Mouse (Mus musculus) gastrocnemius, postnatal 4 days (tissue): ENCODE measurements around the gene Cables2. TPM values are rescaled to one million over a fixed set of nuclear protein-coding genes. Genes with fewer than 3 reads are reported as not detected.

Experiments used
- DNase-seq, 2 experiments: peaks; one replicate each; pipeline ENCODE4 v3.0.0; 2021 to 2022; ENCODE audit warnings: low spot score in 2 of 2, mixed read lengths in 2 of 2
- long read RNA-seq, 2 experiments: library from polyadenylated mRNA; stranded (forward); transcript quantifications; one replicate each; pipeline ENCODE4 v2.0.0; 2021
- total RNA-seq, 2 experiments: library from RNA; stranded (reverse); gene quantifications; 2 replicates each; pipeline ENCODE4 v1.2.3; 2021

Gene Cables2
- total RNA-seq = 10 to 100 TPM; 13.4 to 14.6 TPM
- long read RNA-seq, experiment 1, transcript Cables2-201 (10 exons, 2,975 nt) = major isoform, 10 of 26 reads
- long read RNA-seq, experiment 1, partial matches to known transcripts = 0 of 26 reads
- long read RNA-seq, experiment 1, other reads (novel, unspliced or antisense) = 16 of 26 reads
- long read RNA-seq, experiment 2, transcript Cables2-201 (10 exons, 2,975 nt) = major isoform, 13 of 25 reads
- long read RNA-seq, experiment 2, partial matches to known transcripts = 3 of 25 reads
- long read RNA-seq, experiment 2, other reads (novel, unspliced or antisense) = 9 of 25 reads

GRCm38 (mm10) chr2:180273394-180274244, at the start of gene Cables2:
Gene Cables2, minus strand, starts transcription at chr2:180273496.
- peak; percentile 82 to 91 for DNase-seq

GRCm38 (mm10) chr2:180322674-180323355, 49.5 kb upstream of the Cables2 start:
- DNase-seq = no peak

DNA sequence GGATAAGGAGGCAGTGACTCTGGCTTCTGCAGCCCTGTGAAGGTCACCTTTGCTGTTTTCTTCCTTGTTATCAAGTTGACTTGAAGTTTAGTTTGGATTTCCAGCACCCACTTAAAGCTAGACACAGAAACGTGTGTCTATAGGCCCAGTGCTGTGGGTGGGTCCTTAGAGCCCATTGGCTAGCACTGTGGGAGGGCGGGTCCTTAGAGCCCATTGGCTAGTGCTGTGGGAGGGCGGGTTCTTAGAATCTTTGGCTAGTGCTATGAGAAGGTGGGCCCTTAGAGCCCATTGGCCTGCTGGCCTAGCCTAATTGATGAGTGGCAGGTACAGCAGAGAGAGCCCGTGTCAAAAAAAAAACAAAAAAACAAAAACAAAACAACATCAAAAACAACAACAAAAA, 46.9 kb upstream of the Cables2 start:
- DNase-seq = no peak

GRCm38 (mm10) chr2:180317591-180317990, 44.3 kb upstream of the Cables2 start:
- DNase-seq = no peak

- DNase-seq = no peak
Measured at GRCm38 (mm10) chr2:180314292-180314691, 41.0 kb upstream of the Cables2 start.

DNA sequence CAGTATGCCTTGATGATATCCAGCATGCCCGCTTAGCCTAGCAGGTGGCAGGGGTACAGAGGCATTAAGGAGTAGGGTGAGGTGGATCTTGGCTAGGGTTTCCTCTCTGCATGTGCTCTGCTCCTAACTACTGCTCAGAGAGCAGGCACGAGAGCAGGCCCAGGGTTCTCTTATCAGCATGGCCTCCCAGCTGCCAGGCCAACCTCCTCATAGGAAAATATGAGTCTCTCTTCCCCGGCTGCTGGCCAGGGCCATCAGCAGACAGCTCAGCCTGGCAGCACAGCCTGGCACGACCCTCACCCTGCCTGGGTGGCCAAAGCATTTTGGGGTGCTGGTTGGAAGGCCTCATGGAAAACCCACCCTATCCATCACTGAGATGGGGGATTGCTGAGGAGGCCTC, 37.9 kb upstream of the Cables2 start:
- DNase-seq = no peak

DNA sequence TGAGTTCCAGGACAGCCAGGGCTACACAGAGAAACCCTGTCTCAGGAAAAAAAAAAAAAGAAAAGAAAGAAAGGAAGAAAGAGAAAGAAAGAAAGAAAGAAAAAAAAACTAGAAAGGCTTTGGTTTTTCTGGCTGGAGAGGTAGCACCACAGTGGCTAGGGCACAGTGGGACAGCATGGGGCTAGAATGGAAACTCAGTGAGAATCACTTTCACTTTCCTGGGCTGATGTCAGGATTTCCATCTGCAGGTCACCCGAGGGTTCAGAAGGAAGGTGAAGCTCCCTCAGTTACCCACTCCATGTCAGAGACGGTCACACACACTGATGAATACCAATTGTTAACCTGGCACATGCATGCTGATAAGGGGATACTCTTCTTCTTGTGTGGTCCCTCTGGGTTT, 34.4 kb upstream of the Cables2 start:
- no peak for DNase-seq

DNA sequence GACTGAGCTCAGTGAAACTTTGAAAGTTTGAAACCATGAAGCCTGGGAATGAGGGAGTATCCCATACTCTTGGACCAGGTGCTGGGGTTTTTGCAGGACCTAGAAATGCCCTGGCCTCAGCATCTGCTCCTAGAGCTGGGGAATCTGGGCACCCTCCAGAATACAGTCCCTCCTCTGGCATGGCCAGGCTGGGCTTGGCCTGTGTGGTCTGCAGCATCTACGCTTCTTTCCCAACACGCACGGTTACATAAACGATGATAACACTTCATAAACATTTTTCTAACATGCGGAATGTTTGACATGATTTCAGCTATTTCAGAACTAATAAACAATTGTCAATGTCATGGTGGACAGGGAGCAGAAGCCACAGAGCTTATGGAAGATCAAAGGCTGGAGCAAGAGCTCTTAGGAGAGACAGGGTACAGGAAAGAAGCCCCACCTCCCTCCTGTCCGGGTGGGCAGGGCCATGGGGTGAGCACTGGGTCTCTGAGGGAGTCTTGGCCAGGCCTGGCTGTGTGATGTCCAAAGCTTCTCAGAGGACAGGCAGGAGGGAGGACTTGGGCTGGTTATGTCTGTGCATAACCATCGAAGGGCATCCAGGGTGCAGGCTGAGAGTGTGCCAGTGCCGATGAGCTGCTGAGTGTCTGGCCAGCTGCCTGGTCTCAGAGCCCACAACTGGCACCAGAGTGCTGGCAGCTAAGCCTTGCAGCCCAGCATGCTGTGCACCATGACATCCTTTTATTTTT, 33.3 kb upstream of the Cables2 start:
- DNase-seq = peak in 1 of 2 experiments; percentile 47

DNA sequence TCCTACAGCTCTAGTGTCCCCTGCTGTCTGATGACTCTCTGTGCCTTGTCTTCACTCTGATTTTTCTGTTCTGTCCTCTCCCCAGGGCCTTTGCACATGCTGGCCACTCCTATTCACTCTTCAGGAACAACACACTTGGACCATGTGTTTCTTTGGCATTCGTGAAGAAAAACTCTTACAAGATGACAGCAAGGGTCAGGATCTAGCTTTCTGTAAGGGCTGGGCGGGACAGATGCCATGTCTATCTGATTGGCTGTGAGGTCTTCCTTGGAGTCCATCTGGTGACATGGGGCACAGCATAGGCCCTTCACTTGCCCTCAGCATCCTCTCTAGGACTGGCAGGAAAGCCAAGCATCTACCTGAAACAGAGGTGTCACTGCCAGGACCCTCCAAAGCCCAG, 32.7 kb upstream of the Cables2 start:
- no peak for DNase-seq

DNA sequence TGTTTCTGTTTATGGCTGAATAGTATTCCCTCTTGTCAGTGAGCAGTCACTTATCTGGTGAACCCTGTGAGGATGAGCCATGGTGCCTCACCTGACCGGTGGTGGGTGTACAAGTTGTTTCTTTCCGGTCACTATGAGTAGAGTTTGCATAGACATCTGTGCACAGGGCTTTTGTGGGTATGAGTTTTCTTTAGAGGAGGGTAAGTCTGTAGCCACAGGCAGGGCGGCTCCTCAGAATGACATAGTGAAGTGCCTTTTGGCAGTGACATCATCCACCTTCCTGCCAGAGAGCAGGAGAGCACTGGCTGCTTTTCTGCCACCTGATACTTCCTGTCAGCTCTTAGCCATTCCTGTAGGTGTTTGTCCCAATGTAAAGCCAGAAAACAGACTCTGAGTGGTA, 32.2 kb upstream of the Cables2 start:
- no peak for DNase-seq

DNA sequence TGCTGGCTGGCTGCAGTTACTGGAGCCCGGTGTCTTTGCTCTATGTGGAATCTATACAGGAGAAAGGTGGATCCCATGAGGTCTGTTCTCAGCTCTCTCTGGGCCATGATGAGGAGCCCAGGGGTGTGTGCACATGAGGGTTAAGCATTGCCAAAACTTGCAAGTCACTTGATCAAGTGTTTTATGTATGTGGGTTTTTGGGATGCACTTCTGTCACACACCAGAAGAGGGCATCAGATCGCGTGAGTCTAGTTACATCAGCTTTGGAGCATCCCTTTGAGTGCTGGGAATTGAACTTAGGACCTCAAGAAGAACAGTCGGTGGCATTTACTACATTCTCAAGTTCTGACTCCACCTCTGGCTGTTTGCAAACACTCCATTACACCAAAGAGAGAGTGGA, 31.3 kb upstream of the Cables2 start:
- no peak for DNase-seq

DNA sequence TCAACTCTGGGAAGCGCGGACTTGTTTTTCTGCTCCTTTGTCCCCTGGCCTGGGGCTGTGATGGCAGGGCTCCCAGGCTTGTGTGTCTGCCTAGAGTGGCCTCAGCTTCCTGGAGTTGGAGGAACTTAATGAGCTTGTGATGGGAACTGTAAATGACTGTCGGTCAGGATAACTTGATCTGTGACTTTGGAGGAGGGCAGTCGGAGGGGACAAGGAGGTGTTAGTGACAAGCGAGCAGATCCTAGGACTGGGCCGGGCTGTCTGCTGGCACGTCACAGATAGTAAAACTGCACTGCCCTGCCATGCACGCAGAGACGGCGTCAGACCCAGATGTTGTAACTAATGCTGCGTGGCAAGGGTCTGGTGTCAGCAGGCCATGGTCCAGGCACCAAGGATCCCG, 30.2 kb upstream of the Cables2 start:
- no peak for DNase-seq

DNA sequence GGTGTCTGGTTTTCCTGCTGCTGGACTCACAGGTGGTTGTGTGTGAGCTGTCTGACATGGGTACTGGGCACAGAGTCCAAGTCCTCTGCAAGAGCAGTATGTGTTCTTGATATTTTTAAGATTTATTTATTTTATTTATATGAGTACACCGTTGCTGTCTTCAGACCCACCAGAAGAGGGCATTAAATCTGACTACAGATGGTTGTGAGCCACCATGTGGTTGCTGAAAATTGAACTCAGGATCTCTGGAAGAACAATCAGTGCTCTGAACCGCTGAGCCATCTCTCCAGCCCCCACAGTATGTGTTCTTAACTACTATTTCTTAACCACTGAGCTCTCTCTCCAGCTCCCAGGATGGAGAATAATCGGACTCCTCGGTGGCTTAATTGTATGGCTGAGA, 28.9 kb upstream of the Cables2 start:
- DNase-seq = no peak

- no peak for DNase-seq
Measured at GRCm38 (mm10) chr2:180300771-180301170, 27.5 kb upstream of the Cables2 start.

GRCm38 (mm10) chr2:180300252-180300651, 27.0 kb upstream of the Cables2 start:
- no peak for DNase-seq

DNA sequence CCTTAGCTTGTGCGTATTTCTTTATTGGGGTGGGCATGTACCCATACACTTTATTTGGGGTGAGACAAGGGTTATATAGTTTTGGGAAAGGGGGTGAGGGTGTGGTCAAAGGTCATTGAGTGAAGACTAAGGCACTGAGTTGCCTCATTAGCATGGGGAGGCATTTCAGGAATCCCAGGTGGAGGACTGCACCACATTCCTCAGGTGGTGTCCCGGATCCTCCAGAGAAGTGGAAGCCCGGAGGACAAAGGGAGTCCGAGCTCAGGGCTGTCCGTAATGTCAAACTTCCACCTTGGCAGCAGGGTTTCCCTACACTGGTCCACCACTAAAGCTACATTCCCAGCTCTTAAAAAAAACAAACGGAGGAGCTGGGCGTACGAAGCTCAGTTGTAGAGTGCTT, 19.6 kb upstream of the Cables2 start:
- DNase-seq = no peak

GRCm38 (mm10) chr2:180292026-180292425, 18.7 kb upstream of the Cables2 start:
- no peak for DNase-seq

- no peak for DNase-seq
Measured at GRCm38 (mm10) chr2:180291566-180291965, 18.3 kb upstream of the Cables2 start.

- no peak for DNase-seq
Measured at GRCm38 (mm10) chr2:180290503-180290902, 17.2 kb upstream of the Cables2 start.

DNA sequence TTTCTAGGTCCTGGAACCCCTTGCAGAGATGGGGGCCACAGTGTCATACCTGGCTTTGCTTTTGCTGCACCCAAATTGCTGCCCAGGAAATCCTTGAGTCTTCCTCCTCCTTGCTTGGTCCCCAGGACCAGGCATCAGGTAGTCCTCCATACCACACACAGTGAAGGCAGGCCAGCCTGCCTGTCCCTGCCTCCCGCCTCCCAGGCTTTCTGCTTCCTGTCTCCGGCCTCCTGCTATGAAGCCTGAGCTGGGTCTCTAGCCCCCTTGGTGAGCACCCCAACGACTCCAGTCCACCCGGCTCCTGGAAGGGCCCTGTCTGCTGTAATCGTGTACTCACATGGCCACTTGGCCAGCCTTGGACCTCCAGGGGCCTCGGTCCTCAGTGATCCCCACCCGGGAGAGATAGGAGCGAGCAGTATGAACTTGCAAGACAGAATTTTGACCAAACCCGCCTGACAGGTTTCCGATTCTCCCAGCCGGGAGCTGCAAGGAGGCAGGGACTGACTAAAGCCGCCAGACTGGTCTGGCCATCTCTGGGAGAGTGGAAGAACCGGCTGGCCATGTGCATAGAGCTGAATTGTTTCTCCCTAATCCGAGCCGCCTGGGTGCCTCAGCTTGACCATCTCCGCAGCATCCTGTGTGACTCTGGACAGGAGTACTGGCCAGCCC, 16.3 kb upstream of the Cables2 start, which contains the start of gene Rbbp8nl:
Rbbp8nl (minus strand) TSS at position 440 of the 669 bp plus-strand sequence.
- no peak for DNase-seq

GRCm38 (mm10) chr2:180288966-180289365, 15.7 kb upstream of the Cables2 start:
- no peak for DNase-seq
